Mouse (Mus musculus): ENCODE results near the gene Tprkb. TPM values are rescaled to one million over a fixed set of nuclear protein-coding genes. Genes with fewer than 3 reads are reported as not detected.
"Not testable (repeated sequence)": the region's sequence is repeated elsewhere in the genome, so short reads cannot be mapped to it uniquely, and the experiment has no call there.

Gene Tprkb
- polyA plus RNA-seq, 1 experiment = 19.7 TPM

DNA sequence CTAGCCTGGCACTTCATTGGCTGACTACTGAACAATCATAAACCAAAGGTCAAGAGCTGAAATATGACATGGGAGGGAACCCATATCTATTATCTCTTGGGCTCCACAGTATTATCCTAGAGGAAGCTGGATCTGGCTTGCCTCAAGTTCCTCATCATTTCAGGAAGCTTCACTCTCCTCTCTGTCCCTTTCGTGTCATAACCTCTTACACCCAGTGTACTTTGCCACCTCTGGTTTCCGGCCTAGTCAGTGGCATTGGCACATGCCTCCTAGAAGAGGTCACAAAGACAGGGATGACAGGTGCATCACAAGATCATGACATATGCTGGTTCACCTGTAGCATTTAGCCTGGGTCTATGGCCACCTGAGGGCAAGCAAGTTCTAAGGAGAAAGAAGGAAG is 9.4 kb upstream of the Tprkb start:
- Histone ChIP-seq H3K4me3 (ENCODE audit: insufficient read depth, low read depth, low read length) (no peak overlapping the region), H3K4me1 (ENCODE audit: control insufficient read depth, insufficient read depth, insufficient read length, low read length) (no peaks in the 10 kb centered on the region), H3K27ac (replicated peaks; ENCODE audit: low read depth, low read length) (no peak overlapping the region)

DNA sequence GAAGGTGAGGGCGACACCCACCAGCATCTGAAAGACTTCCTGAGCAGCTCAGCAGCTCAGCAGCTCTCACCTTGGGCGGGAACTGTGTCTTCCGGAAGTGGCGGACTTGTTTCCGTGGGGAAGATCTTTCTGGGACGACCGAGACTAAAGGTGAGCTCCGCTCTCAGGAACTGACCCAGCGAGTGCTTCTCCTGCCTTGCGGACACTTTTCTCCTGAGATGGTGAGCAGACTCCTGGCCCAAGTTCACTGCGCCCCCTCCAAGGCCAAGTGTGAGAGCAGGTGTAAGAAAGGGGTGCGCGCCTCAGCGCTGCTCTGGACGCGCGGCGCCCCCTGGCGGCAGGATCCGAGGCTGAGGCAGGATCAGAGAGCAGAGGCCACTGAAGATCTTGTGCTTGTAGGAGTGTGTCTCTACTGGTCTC is 7.0 kb upstream of the Tprkb start, which contains the start of gene Nat8f4:
Gene Nat8f4, minus strand, starts transcription at position 243 of the 420 bp plus-strand sequence.
- not testable (repeated sequence) for H3K4me1 ChIP-seq (ENCODE audit: control insufficient read depth, insufficient read depth, insufficient read length, low read length); H3K27ac ChIP-seq (replicated peaks; ENCODE audit: low read depth, low read length)
- H3K4me3 ChIP-seq (ENCODE audit: insufficient read depth, low read depth, low read length) = peak within 1 kb of the TSS; percentile 56

DNA sequence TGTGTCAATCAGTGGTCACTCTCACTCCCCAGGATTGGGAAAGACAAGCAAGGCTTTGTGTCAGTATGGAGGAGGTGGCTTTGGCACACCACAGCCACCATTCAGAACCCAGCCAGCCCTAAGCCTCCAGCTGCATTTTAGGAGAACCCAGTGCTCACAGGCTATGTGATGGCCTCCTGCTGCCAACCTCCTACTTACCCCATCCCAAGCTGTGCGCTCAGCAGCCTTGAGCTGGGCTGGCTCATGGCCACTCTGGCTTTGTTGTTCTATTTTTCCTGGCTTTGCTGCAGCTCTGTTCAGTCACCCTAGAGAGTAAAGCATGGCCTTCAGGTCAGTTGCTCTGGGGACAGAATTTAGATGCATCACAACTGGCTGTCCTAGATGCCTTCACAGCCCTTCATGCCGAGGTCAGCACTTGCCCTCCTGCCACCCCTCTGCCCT is 4.7 kb upstream of the Tprkb start:
- H3K27ac ChIP-seq (replicated peaks; ENCODE audit: low read depth, low read length); H3K4me3 ChIP-seq (ENCODE audit: insufficient read depth, low read depth, low read length); H3K4me1 ChIP-seq (ENCODE audit: control insufficient read depth, insufficient read depth, insufficient read length, low read length): not testable (repeated sequence)

DNA sequence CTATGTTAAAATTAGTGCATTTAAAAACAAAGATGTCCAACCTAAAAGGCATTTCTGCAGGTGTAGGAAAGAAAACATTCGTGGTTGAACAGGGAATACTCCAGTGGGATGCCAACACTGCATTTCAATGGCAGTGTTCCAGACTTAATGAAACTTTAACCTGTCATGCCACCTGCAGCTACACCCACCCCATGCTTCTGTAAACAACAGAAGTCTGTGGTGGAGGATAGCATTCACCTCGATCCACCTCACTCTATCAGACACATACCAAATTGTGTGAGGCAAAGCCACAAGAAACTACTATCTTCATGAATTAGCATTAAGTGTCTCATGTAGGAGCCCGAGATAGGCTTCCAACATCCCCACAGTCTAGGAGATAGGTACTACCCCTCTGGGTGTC is 3.3 kb upstream of the Tprkb start:
- no peak overlapping the region for H3K4me3 ChIP-seq (ENCODE audit: insufficient read depth, low read depth, low read length)
- no peak overlapping the region for H3K27ac ChIP-seq (replicated peaks; ENCODE audit: low read depth, low read length)
- H3K4me1 ChIP-seq (ENCODE audit: control insufficient read depth, insufficient read depth, insufficient read length, low read length) = no peaks in the 10 kb centered on the region

DNA sequence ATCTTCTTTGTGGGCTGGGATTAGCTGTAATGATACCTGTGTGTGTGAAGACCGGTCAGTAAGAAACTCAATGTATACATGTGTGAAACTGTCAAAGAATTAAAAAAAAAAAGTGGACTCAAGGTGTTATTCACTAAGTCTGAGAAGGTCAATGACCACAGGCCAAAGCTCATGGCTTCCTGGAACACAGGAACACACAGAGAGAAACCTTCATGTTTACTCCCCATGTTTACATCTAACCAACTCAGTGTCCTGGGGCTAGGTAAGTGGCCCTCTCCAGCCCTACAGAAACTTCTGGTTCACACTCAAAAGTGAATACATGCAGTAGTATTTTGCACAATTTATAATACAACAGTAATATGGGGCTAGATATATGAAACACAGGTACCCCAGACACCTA is 2.0 kb upstream of the Tprkb start:
- Histone ChIP-seq H3K4me3 (ENCODE audit: insufficient read depth, low read depth, low read length) (no peak overlapping the region), H3K4me1 (ENCODE audit: control insufficient read depth, insufficient read depth, insufficient read length, low read length) (no peaks in the 10 kb centered on the region), H3K27ac (replicated peaks; ENCODE audit: low read depth, low read length) (no peak overlapping the region)

DNA sequence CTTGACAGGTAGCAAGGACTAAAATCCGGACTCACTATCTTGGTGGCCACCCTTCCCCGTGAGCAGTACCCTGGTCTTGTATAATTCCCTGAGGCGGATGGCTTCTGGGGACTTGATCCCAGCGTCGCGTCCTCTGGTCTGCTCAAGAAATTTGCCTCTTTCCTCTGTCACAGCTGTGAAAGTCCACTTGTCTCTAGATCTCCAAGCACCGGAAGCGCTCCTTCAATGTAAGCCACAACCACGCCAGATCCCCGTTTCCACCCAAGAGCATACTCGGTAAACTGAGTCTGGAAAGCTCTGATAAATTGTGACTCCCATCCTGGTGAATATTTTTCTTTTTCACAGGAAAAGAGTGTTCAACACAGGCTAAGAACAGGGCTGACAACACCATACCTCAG is 3.5 kb downstream of the Tprkb start:
- Histone ChIP-seq H3K27ac (replicated peaks; ENCODE audit: low read depth, low read length) (peak overlapping the region; percentile 71), H3K4me1 (ENCODE audit: control insufficient read depth, insufficient read depth, insufficient read length, low read length) (no peaks in the 10 kb centered on the region), H3K4me3 (ENCODE audit: insufficient read depth, low read depth, low read length) (peak overlapping the region; percentile 96)

DNA sequence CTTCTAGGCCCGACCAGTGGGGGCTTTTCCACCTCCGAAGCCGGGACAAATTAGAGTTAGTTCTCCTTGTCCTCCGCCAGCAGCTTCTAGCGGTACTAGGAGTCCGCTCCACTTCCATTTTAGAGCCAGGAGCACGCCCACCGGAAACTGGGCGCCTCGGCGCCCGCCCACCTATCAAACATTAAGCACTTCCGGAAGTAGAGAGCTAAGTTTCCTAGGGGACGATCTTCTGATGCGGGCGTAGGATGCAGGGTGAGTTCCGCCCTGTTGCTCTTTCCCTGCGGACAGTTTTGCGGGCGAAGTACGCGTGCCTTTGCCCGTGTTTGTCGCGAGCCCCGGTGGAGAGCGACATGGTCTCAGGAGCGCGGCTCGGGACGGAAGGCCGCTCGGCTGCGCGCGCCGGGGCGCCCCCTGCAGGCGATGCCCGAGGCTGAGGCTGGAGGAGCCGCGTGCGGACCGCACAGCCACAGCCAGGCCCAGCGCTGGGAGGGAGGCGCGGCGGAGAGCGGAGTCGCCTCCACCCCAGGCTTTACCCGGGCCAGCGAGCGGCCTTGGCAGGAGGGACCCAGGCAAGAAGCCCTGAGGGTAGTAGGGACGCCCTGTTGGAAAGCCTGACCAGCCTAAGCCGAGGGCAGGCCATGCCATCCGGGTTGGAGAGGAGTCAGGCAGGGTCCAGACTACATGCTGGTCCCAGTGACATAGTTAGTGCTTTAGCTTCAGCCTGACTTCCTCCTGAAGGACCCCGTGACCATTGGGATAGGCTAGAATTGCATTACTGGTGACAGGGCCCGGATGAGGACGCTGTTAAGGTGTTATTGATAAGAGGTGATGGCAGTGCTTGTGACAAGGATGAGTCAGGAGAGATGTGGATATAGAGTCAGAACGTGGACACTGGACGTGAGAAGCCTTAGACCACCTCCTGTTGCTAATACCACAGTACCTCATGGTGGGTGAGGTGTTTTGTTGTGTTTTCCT is 4.2 kb downstream of the Tprkb start, which contains the start of gene Nat8f1:
Gene Nat8f1, minus strand, starts transcription at position 149 of the 975 bp plus-strand sequence.
- Histone ChIP-seq H3K27ac (replicated peaks; ENCODE audit: low read depth, low read length) (peak within 1 kb of the TSS; percentile 85), H3K4me3 (ENCODE audit: insufficient read depth, low read depth, low read length) (peak within 1 kb of the TSS; percentile 96)
- not testable (repeated sequence) for H3K4me1 ChIP-seq (ENCODE audit: control insufficient read depth, insufficient read depth, insufficient read length, low read length)

DNA sequence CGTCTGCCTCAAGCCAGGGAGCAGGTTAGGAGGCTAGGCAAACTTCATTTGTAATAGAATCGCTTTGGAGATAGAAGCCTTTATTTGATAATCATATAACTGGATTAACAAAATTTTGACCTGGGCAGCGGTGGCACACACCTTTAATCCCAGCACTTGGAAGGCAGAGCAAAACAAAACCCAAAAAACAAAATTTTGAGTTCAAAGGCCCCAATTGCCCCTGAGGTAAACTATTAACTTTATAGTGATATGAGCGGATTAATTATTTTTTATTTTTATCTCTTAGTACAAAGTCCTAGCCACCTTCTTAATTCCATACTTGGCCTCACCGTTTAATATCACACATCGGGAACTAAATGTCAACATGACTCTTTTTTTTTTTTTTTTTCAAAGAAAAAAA is 4.9 kb downstream of the Tprkb start:
- peak overlapping the region; percentile 65; the same call in 1 of the 2 replicates for H3K27ac ChIP-seq (replicated peaks; ENCODE audit: low read depth, low read length)
- H3K4me3 ChIP-seq (ENCODE audit: insufficient read depth, low read depth, low read length) = peak overlapping the region; percentile 96
- no peaks in the 10 kb centered on the region for H3K4me1 ChIP-seq (ENCODE audit: control insufficient read depth, insufficient read depth, insufficient read length, low read length)

DNA sequence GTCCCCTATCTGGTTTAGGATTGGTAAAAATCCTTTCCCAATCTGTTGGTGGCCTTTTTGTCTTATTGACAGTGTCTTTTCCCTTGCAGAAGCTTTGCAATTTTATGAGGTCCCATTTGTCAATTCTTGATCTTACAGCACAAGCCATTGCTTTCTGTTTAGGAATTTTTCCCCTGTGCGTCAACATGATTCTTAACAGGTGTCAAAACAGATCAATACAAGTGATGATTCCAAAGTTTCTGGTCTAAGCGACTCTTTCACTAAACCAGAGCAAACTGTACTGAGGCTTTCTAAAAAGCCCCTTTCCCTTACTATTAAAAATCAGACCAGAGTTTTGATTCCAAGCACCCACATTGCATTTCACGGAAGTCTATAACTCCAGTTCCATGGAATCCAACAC is 6.7 kb downstream of the Tprkb start:
- not testable (repeated sequence) for H3K4me3 ChIP-seq (ENCODE audit: insufficient read depth, low read depth, low read length); H3K27ac ChIP-seq (replicated peaks; ENCODE audit: low read depth, low read length); H3K4me1 ChIP-seq (ENCODE audit: control insufficient read depth, insufficient read depth, insufficient read length, low read length)

DNA sequence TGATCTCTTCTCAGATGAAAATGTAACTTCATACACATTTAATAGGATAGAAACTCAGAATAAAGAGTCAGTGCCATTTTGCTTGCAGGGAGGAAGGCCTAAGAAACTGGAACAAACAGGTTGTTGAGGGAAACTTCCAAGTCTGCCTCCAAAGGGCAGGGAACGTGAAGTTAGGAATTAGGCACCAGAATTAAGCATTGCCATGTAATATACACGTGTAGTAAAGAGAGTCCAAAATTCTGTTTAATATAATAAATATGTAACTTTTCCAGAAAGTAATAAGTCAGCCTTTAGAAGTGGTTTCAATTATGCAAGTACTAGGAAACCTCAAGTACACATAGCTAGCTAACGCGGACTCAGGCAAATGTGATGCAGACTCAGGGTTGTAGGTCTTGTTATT is 7.7 kb downstream of the Tprkb start:
- H3K27ac ChIP-seq (replicated peaks; ENCODE audit: low read depth, low read length) = no peak overlapping the region
- no peaks in the 10 kb centered on the region for H3K4me1 ChIP-seq (ENCODE audit: control insufficient read depth, insufficient read depth, insufficient read length, low read length)
- no peak overlapping the region for H3K4me3 ChIP-seq (ENCODE audit: insufficient read depth, low read depth, low read length)

DNA sequence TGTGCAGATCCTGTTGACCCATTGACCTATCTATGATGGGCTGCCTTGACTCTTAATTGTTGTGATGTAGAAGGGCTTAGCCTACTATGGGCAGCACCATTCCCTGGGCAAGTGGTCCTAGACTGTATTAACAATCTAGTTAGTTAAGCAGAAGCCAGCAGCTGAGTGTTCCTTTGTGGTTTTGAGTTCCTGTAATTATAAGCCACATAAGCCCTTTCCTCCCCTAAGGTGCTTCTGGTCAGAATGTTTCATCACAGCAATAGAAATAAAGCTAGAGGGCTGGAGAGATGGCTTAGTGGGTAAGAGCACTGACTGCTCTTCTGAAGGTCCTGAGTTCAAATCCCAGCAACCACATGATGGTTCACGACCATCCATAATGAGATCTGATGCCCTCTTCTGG is 12.0 kb downstream of the Tprkb start:
- Histone ChIP-seq H3K4me1 (ENCODE audit: control insufficient read depth, insufficient read depth, insufficient read length, low read length) (no peaks in the 10 kb centered on the region), H3K27ac (replicated peaks; ENCODE audit: low read depth, low read length) (no peak overlapping the region), H3K4me3 (ENCODE audit: insufficient read depth, low read depth, low read length) (no peak overlapping the region)

DNA sequence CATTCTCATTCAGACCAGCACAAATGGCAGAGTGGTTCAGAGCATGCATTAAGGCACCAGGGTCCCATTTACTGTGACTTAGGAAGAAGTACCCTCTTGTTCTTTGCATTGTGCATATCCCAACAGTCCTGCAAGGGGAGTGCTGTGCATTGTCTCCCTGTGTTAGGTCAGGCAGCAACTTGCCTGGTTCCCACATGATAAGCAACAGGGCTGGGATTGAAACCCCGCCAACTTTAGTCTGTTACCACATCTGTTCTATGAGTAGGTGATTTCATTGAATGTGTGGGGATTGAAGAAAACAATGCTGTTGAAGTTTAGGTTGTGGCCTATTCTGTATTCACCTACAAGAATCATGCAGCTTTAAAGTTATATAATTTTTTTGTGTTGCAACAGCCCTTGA is 15.0 kb downstream of the Tprkb start:
- H3K4me3 ChIP-seq (ENCODE audit: insufficient read depth, low read depth, low read length) = no peak overlapping the region
- no peak overlapping the region for H3K27ac ChIP-seq (replicated peaks; ENCODE audit: low read depth, low read length)
- H3K4me1 ChIP-seq (ENCODE audit: control insufficient read depth, insufficient read depth, insufficient read length, low read length) = no peaks in the 10 kb centered on the region

DNA sequence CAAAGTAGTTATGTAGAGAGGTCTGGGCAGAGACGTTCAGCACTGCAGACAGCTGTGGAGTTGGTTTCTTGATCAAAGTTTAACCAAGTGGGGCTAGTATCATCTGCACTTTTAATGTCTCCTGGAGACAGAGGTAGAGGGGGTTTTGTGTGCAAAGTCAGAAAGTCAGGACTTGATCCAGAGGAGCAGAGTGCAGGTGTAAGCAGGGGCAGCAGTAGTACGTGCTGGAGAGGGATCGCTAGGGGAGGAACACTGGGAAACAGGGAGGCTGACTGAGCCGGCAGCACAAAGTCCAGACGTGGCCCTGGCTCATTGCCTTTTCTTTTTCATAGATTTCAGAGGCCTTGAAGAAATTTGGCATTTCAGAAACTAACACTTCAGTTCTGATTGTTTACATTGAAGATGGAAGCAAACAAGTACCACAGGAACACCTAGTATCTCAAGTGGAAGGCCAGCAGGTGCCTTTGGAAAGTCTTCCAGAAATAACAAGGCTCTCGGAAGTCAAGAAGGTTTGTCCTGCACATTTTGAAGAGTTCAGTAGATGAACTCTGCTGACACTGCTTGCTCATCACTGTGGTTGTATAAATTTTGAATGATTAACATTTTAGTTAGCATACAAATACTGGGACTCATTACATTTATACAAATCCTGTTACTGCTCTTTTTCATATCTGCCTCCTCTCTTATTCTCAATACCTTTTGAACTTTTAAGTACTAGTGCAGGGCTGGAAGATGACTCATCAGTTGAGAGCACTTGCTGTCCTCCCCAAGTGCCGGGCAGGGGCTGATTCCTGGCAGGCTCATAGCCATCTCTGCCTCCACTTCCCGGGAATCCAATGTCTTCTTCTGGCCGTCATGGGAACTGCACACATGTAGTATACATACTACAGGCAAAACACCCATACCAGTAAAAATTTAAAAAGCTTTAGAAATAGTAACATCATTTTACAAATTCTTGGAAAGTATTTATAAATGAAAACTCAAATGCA is 16.1 kb downstream of the Tprkb start:
- Histone ChIP-seq H3K4me1 (ENCODE audit: control insufficient read depth, insufficient read depth, insufficient read length, low read length) (no peaks in the 10 kb centered on the region), H3K27ac (replicated peaks; ENCODE audit: low read depth, low read length) (no peak overlapping the region), H3K4me3 (ENCODE audit: insufficient read depth, low read depth, low read length) (no peak overlapping the region)

DNA sequence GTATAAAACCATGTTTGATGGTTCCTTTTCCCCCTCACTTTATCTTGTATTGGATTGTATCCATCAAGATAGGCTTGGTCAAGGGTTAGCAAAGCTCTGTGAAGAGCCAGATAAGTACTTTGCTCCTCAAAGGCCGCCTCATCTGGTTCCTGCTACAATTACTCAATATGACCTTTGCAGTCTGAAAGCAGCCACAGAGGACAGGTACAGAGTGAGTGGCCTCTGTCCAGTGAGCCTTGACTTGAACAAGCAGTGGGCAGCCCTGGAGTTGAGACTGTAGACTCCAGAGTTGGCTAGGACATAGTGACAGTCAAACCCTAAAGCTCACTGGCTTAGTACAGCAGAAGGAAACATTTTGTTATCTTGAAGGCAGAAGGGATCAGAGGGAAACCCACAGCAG is 17.6 kb downstream of the Tprkb start:
- H3K4me1 ChIP-seq (ENCODE audit: control insufficient read depth, insufficient read depth, insufficient read length, low read length) = no peaks in the 10 kb centered on the region
- no peak overlapping the region for H3K27ac ChIP-seq (replicated peaks; ENCODE audit: low read depth, low read length)
- H3K4me3 ChIP-seq (ENCODE audit: insufficient read depth, low read depth, low read length) = no peak overlapping the region

DNA sequence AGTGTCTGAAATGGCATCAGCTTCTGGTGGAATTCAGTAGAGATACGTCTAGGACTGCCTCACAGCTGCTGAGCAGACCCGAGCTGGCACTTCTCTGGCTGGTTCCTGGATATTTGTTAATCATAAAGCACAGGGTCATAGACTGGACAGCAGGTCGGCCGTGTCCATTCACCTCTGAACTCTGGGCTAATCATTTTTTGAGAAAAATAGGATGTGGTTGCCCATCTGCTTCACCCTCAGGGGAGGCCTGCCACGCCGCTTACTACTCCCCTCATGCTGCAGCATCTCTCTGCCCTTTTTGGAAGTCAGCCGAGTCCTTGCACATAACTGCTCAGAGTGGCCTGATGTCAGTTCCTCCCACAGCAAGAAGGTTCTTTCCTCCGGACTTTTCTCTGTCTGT is 22.4 kb downstream of the Tprkb start:
- Histone ChIP-seq H3K4me1 (ENCODE audit: control insufficient read depth, insufficient read depth, insufficient read length, low read length) (no peaks in the 10 kb centered on the region), H3K27ac (replicated peaks; ENCODE audit: low read depth, low read length) (no peak overlapping the region), H3K4me3 (ENCODE audit: insufficient read depth, low read depth, low read length) (no peak overlapping the region)
